17 mouse cellular contexts compared by ENCODE assay signal in the genomic region with DNA sequence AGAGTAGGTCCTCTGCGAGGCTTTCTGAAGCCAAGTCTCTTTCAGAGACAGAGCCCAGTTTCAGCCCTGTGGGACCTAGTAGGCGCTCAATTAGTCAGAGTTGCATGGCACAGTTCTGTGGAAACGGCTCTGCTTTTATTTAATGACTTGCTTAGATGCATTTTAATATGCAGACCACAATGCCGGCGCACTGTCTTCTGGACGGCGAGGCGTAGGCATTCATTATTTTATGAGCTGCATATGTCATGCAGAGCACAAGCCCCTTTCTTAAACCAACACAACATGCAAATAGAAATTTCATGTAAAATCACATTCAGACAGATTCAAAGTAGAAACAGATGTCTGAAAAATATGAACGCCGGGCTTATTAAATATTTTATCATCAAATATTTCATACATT.
A peak's percentile ranks its signal among the peaks of the same experiment; 100 is the strongest.
DNase-seq lines count a peak whose midpoint lies in the region; ATAC-seq lines count a peak whose summit lies in the region.
"Had no signal": no experiment of that assay in that cellular context is flagged by ENCODE, and none has a peak within 500 bp of the region (broad histone marks: within the 10 kb centered on the region; RNA-seq: fewer than 3 reads in every experiment).

No protein-coding gene starts in this region.

- WGBS in hindbrain, embryonic 13.5 days = 48% methylated on average over 10 of the region's 10 CpGs
- 84% methylated on average over 10 of the region's 10 CpGs for WGBS in hindbrain, embryonic 11.5 days
- 38% methylated on average over 10 of the region's 10 CpGs for WGBS in embryonic facial prominence, embryonic 15.5 days
- 42% methylated on average over 10 of the region's 10 CpGs for WGBS in hindbrain, embryonic 16.5 days
- 40% methylated on average over 10 of the region's 10 CpGs for WGBS in neural tube, embryonic 14.5 days

- peaks cover 28% of the 10 kb centered on the region for H3K4me1 ChIP-seq in hindbrain, embryonic 13.5 days (replicated peaks)
- H3K4me1 ChIP-seq in hindbrain, embryonic 11.5 days (replicated peaks; ENCODE audit: control insufficient read depth, insufficient read depth, low read length) = no peaks in the 10 kb centered on the region
- H3K4me1 ChIP-seq in embryonic facial prominence, embryonic 15.5 days = peaks cover 20% of the 10 kb centered on the region
- peaks cover 10% of the 10 kb centered on the region for H3K4me1 ChIP-seq in hindbrain, embryonic 16.5 days (ENCODE audit: control insufficient read depth, insufficient read depth, low read depth, low read length)
- H3K4me1 ChIP-seq in neural tube, embryonic 14.5 days (ENCODE audit: control insufficient read depth, insufficient read depth, low read length) = peaks cover 13% of the 10 kb centered on the region; the same call in 1 of the 2 replicates
- H3K4me1 ChIP-seq: intestine, embryonic 15.5 days had no signal

- DNase-seq in hindbrain, embryonic 11.5 days (ENCODE audit: low spot score) = no peak
- no peak for DNase-seq in cerebellum, postnatal 4 days (ENCODE audit: low spot score in 2 of 2)
- DNase-seq in spleen, postnatal 14 days (ENCODE audit: low spot score in 2 of 2) = no peak
- DNase-seq: cerebellum, adult 9-10 months; gastrocnemius, postnatal 25 days; heart, postnatal 10 days; kidney, postnatal 4 days; lung, embryonic 14.5 days; thymus, adult 2 months had no signal

- no peaks in the 10 kb centered on the region for H3K9me3 ChIP-seq in hindbrain, embryonic 13.5 days
- H3K9me3 ChIP-seq in hindbrain, embryonic 11.5 days (ENCODE audit: control insufficient read depth, low read length) = no peaks in the 10 kb centered on the region
- H3K9me3 ChIP-seq in embryonic facial prominence, embryonic 15.5 days (replicated peaks) = no peaks in the 10 kb centered on the region
- H3K9me3 ChIP-seq in hindbrain, embryonic 16.5 days (ENCODE audit: control insufficient read depth, low read length) = no peaks in the 10 kb centered on the region
- no peaks in the 10 kb centered on the region for H3K9me3 ChIP-seq in neural tube, embryonic 14.5 days (ENCODE audit: control insufficient read depth, low read length)
- H3K9me3 ChIP-seq: intestine, embryonic 15.5 days had no signal

- peak overlapping the region; percentile 52 for H3K27ac ChIP-seq in hindbrain, embryonic 13.5 days
- no peak overlapping the region for H3K27ac ChIP-seq in hindbrain, embryonic 11.5 days (ENCODE audit: low read depth, low read length)
- no peak overlapping the region for H3K27ac ChIP-seq in embryonic facial prominence, embryonic 15.5 days (replicated peaks)
- H3K27ac ChIP-seq in hindbrain, embryonic 16.5 days (ENCODE audit: low read depth, low read length) = no peak overlapping the region
- peak overlapping the region; percentile 52; the same call in 1 of the 2 replicates for H3K27ac ChIP-seq in neural tube, embryonic 14.5 days (ENCODE audit: low read depth, low read length)
- H3K27ac ChIP-seq: intestine, embryonic 15.5 days; macrophage had no signal

- no peak overlapping the region for H3K4me2 ChIP-seq in hindbrain, embryonic 13.5 days
- no peak overlapping the region for H3K4me2 ChIP-seq in hindbrain, embryonic 11.5 days (replicated peaks; ENCODE audit: low read depth, low read length)
- H3K4me2 ChIP-seq in embryonic facial prominence, embryonic 15.5 days (replicated peaks) = no peak overlapping the region
- H3K4me2 ChIP-seq in hindbrain, embryonic 16.5 days (ENCODE audit: low read length) = no peak overlapping the region
- H3K4me2 ChIP-seq in neural tube, embryonic 14.5 days (ENCODE audit: low read depth, low read length) = no peak overlapping the region
- H3K4me2 ChIP-seq: intestine, embryonic 15.5 days; liver, embryonic 11.5 days; lung, embryonic 14.5 days had no signal

- no peaks in the 10 kb centered on the region for H3K36me3 ChIP-seq in hindbrain, embryonic 13.5 days
- H3K36me3 ChIP-seq in hindbrain, embryonic 11.5 days (ENCODE audit: control insufficient read depth, insufficient read depth, low read length) = no peaks in the 10 kb centered on the region
- H3K36me3 ChIP-seq in embryonic facial prominence, embryonic 15.5 days = no peaks in the 10 kb centered on the region
- no peaks in the 10 kb centered on the region for H3K36me3 ChIP-seq in hindbrain, embryonic 16.5 days (ENCODE audit: control insufficient read depth, insufficient read depth, low read length)
- H3K36me3 ChIP-seq in neural tube, embryonic 14.5 days (ENCODE audit: control insufficient read depth, insufficient read depth, low read length) = no peaks in the 10 kb centered on the region
- H3K36me3 ChIP-seq: intestine, embryonic 15.5 days had no signal

- no peak overlapping the region for H3K9ac ChIP-seq in hindbrain, embryonic 13.5 days
- H3K9ac ChIP-seq in hindbrain, embryonic 11.5 days (ENCODE audit: low read depth, low read length) = no peak overlapping the region
- H3K9ac ChIP-seq in embryonic facial prominence, embryonic 15.5 days = no peak overlapping the region
- H3K9ac ChIP-seq in hindbrain, embryonic 16.5 days (ENCODE audit: low read depth, low read length) = no peak overlapping the region
- H3K9ac ChIP-seq in neural tube, embryonic 14.5 days (replicated peaks; ENCODE audit: low read depth, low read length) = no peak overlapping the region
- H3K9ac ChIP-seq: intestine, embryonic 15.5 days; lung, embryonic 14.5 days had no signal

- no peak for ATAC-seq in hindbrain, embryonic 13.5 days (ENCODE audit: low FRiP score)
- no peak for ATAC-seq in hindbrain, embryonic 11.5 days (ENCODE audit: low FRiP score)
- peak; percentile 58; the same call in 1 of the 2 replicates for ATAC-seq in embryonic facial prominence, embryonic 15.5 days (ENCODE audit: insufficient number of reproducible peaks, low FRiP score, low TSS enrichment, low read depth)
- 0 out of 2 replicates have a peak, but pooled peaks have one; percentile 40 for ATAC-seq in hindbrain, embryonic 16.5 days
- ATAC-seq in neural tube, embryonic 14.5 days (ENCODE audit: low read depth) = no peak; the same call in 1 of the 2 replicates
- ATAC-seq: intestine, embryonic 15.5 days had no signal

- H3K4me3 ChIP-seq in hindbrain, embryonic 13.5 days = no peak overlapping the region
- no peak overlapping the region for H3K4me3 ChIP-seq in hindbrain, embryonic 11.5 days (ENCODE audit: low read depth, low read length)
- no peak overlapping the region for H3K4me3 ChIP-seq in embryonic facial prominence, embryonic 15.5 days (replicated peaks)
- no peak overlapping the region for H3K4me3 ChIP-seq in hindbrain, embryonic 16.5 days (ENCODE audit: low read length)
- no peak overlapping the region for H3K4me3 ChIP-seq in neural tube, embryonic 14.5 days (ENCODE audit: low read depth, low read length)
- H3K4me3 ChIP-seq: erythroblast, embryonic 14.5 days; intestine, embryonic 15.5 days had no signal

- H3K27me3 ChIP-seq in hindbrain, embryonic 13.5 days = no peaks in the 10 kb centered on the region
- no peaks in the 10 kb centered on the region for H3K27me3 ChIP-seq in hindbrain, embryonic 11.5 days (ENCODE audit: control insufficient read depth, insufficient read depth, low read length)
- H3K27me3 ChIP-seq in embryonic facial prominence, embryonic 15.5 days = no peaks in the 10 kb centered on the region
- no peaks in the 10 kb centered on the region for H3K27me3 ChIP-seq in hindbrain, embryonic 16.5 days (replicated peaks; ENCODE audit: control insufficient read depth, insufficient read depth, low read length)
- no peaks in the 10 kb centered on the region for H3K27me3 ChIP-seq in neural tube, embryonic 14.5 days (ENCODE audit: control insufficient read depth, insufficient read depth, low read length)
- H3K27me3 ChIP-seq: intestine, embryonic 15.5 days had no signal

Comparison
In these comparisons a context has a peak if more than half of its experiments do, and no peak if none do; other contexts are left out.
1. ATAC-seq: peak in embryonic facial prominence, embryonic 15.5 days (single experiment) and hindbrain, embryonic 16.5 days (single experiment); none in hindbrain, embryonic 13.5 days (single experiment), hindbrain, embryonic 11.5 days (single experiment) and neural tube, embryonic 14.5 days (single experiment).
2. H3K27ac ChIP-seq: peak in hindbrain, embryonic 13.5 days (single experiment) and neural tube, embryonic 14.5 days (single experiment); none in hindbrain, embryonic 11.5 days (single experiment), embryonic facial prominence, embryonic 15.5 days (single experiment) and hindbrain, embryonic 16.5 days (single experiment).